Mouse (Mus musculus): ENCODE data around the gene Qk.

- TF ChIP-seq CTCF (IDR thresholded peaks at IDR 0.05; ENCODE audit: low read depth) (no peak), EP300 (IDR thresholded peaks at IDR 0.05; ENCODE audit: low read depth) (no peak)
Measured at GRCm38 (mm10) chr17:10317981-10318551, 1.6 kb downstream of the Qk start.
